Mouse (Mus musculus) retina, embryonic 14.5 days (tissue): Measurements from ENCODE around the gene Cstb.
A peak's percentile ranks its signal among the peaks of the same experiment; 100 is the strongest.
"Not testable (repeated sequence)": the region's sequence is repeated elsewhere in the genome, so short reads cannot be mapped to it uniquely, and the experiment has no call there.

Experiments used
- DNase-seq: peaks from one replicate; pipeline ENCODE4 v3.0.0-alpha.2; 2015; ENCODE audit warnings: low spot score

Gene Cstb

DNA sequence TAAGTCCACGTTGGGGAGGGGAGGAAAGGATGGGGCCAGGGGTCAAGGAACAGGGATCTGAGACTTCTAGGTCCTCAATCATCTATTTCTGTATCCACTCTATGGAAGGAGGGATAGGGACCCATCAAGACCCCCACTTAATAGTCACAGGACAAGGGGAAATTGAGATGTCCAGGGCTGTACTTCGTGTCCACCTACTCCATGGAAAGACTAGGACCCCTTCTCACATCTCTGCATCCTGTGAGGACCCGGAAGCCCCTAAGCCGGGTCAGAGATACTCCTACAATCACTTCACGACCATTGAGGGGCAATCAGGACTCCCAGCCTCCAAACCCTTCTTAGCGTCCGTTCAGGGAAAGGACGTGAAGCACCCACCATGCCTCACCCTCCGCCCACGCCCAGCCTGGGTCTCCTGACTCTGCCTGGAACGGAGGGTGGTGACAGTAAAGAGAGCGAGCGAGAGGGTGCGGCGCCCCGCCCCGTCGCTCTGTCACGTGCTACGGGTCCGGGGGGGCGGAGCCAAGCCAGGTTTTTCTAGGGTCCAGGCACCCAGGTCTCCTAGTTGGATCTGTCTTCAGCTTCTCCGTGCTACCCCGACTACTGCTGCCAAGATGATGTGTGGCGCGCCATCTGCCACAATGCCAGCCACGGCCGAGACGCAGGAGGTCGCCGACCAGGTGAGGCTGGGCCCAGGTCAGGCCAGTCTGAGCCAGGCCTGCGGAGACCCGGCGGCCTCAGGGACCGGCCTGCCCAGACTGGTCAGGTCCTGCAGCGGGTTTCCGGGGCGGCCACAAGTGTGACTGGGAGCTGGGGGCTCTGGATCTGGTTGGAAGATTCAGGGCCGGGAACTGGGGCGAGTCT is at the start of gene Cstb:
Gene Cstb (plus strand): TSS at position 489 of the 861 bp plus-strand sequence.
- peak; percentile 88 for DNase-seq

DNA sequence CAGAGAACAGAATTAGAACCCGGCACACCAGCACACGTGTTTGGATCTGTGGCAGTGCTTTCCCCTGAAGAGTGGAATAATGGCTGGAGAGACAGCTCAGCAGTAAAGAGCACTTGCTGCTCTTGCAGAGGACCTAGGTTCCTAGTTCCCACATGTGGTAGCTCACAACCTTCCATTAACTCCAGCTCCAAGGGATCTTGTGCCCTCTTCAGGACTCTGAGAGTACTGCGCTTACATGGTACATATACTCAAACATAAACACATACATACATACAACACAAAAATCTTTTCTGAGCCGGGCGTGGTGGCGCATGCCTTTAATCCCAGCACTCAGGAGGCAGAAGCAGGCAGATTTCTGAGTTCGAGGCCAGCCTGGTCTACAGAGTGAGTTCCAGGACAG is 47.0 kb upstream of the Cstb start:
- DNase-seq: no peak

DNA sequence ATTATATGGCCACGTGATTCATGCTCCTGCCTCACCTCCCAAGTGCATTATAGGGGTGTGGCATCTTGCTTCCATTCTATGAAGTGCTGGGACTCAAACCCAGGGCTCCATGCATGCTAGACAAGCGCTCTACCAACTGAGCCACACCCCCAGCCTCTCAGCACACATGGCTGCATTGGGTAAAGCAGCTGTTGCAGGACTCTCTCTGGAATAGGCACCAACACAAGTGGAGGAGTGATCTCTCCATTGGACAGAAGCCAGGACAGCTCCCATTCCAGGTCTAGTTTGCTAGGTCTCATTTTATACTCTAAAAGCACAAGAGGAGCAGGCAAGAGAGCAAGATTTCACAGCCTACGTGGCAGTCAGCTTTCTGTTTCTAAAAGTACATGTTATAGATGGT is 41.9 kb upstream of the Cstb start:
- no peak for DNase-seq

DNA sequence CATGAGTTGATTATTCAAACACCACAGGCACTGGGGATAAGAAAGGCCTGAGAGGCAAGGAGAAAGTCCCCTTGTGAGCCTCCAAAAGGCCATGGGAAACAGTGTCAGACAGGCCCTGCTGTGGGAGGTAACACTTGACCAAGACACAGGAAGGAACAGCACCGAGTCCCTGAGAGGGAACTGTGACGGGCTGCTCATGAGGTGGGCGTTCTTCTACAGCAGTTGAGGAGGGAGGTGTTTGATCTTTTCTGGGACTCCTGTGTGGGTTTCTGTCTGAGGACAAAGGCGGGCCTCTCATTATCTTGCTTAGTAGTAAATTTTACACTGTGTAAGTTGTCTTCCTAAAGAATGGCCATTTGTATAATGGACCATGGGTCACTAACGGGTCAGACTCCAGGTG is 39.9 kb upstream of the Cstb start:
- no peak for DNase-seq

DNA sequence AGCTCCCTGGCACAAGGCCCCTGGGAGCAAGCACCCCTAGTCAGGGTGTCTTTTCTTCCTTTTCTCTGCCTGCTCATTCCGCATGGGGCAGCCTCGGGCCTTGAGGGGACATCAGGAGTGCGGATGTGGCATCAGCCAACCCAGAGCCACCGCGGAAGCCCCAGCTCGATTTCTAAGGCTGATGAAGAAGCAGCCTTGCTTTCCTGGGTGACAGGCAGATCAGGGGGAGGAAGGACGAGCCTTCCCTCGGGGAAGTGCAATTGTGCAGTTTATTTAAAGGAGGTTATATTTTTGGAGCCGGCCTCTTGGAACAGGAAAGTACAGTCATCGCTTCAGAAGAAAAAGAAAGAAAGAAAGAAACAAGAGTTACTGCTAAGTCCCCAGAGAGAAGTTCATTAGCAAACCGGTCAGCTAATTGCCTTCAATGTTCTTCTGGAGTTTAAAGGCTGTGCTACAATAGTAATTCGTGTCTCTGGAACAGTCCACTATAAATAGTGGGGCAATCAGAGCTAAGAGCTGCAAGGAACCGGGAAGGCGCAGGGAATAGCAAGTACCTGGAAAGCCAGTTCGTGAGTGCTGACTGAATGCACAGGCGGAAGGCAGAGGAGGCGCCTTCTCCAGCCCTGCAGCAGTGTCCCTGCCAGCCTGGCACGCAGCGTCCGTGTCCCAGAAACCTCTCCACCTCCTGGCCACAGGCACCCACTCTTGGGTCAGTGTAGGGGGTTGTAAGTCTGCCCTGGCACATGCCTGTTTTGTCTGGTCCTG is 37.1 kb upstream of the Cstb start:
- no peak for DNase-seq

DNA sequence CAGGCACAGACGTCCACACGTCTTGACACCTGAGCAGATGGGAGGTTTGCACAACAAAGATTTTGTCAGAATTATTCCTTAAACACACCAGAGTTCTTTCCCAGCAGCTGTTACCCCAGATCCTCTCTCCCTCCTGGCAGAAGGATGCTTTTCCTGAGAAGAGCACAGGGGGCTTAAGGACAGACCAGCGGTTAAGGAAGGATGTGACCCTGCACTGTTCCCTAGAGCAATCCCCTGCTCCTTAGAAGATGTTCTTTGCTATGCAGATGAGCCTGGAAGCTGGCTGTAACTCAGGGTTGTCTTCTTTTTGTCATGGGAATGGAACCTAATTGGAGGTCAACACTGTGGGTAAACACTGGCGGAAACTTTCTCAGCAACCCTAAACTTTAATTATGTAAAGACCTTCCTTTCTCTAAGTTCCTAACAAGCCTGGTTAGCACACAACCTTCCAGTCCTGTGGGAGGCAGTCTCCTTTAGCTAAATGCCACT is 34.4 kb upstream of the Cstb start:
- DNase-seq: no peak

DNA sequence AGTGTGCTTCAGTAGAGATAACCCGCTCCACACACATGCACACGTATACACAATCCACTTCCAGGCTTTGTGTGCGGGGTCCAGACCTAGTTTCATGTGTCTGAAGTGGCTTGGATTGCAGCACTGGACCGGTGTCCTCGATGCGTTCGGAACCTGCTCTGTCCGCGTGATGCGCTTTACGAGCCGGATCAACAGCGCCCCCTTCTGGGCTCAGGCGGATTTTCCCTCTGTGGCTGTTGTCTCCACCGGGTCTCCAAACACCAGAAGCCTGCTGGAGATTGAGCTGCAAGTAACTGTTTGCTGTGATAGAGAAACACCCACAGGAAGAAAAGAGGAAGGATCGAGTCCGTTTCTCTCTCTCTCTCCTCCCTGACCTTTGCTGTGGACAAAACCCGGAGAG is 33.4 kb upstream of the Cstb start:
- peak; percentile 82 for DNase-seq

DNA sequence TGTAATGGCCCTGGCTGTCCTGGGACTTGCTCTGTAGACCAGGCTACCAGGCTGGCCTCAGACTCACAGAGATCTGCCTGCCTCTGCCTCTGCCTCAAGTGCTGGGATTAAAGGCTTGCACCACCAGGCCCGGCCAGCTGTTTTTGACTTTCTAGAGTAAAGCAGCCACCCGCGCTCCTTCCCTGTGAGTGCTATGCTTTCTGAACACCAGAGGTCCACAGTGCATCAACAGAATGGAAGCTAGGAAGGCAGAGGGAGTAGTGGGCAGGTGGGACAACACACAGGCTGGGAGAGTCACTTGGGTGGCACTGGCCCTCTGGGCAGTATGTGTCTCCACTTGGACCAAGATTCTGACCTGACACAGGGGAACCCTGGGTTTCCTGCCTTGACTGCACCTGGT is 30.1 kb upstream of the Cstb start:
- no peak for DNase-seq

DNA sequence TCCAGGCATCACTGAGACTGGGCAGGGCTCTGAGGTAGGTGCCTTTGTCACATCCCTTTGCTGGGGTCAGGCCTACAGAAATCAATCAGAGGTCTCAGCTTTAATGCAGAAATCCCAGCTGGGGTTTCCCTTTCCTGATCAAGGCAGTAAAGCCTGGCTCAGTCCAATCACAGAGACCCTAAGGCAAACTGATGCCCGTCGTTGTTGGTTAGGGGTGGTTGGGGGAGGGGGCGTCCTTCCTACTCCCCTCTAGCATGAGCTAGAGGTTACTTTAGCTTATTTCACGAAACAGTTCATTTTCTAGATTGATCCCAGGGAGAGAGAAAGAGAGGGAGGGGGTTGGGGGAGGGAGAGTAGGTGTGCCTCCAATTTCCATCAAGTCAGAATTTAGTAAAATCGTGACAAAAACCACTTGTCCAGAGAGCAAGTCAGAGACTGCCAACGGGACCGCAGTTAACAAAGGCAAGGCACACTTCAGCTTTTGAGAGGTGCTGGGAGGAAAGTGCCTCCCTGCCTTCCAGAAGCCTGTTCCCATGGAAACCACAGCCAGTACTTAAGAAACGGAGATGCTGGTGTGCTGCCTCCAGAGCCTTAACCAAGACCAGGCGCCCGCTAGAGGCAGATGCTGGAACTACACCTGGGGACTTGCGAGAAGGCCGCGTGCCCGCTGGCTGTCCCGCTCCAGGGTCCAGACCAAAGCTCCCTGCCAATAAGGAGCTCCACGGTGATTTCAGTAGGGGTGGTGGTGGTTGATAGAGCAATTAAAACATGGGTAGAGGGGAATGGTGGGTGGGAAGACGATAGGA is 29.4 kb upstream of the Cstb start:
- DNase-seq: peak; percentile 98

DNA sequence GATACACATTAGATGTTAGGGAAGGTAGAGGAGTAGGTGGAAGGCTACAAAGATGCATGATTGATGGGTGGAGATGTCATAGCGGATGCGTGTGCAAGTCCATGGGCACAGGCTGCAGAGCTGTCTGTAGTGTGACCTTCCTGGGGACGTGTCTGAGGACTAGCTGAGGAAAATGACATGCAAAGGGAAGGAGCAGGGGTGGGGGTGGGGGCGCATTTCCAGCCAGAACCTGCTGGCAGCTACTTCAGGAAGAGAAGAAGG is 28.9 kb upstream of the Cstb start:
- no peak for DNase-seq

DNA sequence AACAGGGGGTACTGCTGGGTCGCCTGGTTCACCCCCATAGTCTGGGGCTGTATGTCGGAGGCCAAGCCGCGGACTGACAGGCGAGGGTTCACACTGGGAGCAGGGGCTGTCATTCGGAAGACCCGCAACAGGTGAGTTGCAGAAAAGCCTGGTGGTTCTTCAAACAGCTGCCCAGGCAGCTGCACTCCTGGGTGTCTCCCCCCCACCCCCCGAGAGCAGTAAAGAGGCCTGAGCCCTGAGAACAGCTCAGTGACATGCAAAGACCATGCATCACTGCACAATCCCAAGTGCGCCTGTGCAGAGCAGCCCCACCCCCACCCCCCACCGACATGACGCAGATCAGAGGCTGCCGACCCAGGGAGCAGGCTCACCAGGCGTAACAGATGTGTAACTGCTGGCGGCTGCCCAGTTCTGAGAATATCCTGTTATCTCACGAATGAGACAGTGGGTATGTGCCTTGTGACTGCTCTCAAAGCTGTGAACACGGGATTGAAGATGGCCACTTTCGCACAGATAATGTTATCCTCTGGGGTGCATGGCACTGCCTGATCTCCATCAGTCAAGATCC is 26.3 kb upstream of the Cstb start:
- peak; percentile 81 for DNase-seq

DNA sequence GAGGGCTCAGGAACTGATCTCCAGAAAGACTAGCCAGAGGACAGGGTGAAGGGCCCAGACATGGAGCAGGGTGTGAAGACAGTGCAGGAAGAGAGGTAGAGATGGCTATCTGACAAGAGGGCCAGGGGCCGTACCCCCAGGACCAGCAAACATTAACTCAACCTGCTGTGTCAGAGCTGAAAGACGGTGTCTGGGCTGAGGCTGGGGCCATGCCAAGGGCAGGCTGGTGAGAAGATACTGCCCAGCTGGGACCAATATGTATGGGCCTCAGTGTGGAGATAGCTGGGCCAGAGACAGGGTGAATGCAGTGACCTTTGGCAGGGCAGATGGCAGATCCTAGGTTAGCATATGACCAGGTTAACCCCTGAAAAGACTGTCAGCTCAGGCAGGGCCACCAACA is 24.3 kb upstream of the Cstb start:
- no peak for DNase-seq

DNA sequence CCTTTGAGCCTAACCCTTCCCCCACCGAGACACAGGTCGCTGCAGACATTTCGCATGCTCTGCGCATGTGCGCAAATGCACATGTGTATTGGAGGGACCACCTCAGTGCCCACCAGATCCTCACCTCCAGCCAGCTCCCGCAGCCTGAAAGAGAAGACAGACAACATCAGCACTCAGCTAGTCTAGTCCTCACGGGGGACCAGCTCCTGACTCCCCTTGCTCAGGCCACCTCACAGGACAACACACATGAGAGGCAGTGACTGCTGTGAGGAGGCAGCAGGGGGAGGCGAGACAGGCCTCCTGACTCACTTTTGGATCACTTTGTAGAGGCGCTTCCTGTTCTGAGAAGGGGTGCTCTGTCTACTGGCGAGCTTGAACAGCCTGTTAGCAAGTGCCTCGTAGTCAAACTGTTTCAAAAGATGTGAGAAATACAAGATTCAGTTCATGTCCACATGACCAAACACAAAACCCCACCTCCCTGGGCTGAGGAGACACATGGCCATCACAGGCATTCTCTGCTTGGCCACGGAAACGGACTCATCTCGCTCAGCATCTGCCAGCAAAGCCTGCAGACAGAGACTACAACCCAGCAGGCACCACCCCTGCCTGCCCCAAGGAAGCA is 23.1 kb upstream of the Cstb start:
- no peak for DNase-seq

DNA sequence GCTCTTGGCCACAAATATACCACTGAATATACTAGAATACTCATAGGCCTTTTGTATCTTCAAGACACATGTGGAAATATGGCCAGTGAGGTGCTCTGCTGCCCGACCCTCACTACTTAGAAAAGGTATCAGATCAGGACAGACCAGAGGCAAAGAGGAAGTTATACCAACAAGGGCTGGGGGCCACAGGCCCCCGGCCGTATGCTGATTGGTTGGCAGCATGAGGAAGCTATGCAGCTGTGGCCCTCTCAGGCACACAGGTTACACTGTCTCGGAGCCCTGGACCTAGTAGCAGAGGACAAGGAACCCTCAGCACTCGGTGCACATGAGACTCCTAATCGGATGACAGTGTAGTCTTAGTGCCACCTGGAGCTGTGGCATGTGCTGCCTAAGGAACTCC is 19.3 kb upstream of the Cstb start:
- no peak for DNase-seq

DNA sequence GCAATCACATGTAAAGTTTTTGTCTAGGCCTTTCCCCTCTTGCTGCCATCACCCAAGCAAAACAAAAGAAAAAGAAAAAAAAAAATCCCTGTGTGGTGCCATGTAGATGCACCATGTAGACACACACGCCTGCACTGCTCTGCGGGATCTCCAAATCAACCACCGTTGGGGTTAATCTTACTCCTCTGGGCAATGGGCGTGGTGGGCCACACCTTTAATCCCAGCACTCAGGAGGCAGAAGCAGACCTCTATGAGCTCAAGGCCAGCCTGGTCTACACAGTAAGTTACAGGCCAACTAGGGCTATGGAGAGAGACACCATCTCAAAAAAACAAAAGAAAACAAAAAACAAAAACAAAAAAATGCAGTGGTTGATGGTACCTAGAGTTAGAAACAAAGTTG is 18.3 kb upstream of the Cstb start:
- no peak for DNase-seq

DNA sequence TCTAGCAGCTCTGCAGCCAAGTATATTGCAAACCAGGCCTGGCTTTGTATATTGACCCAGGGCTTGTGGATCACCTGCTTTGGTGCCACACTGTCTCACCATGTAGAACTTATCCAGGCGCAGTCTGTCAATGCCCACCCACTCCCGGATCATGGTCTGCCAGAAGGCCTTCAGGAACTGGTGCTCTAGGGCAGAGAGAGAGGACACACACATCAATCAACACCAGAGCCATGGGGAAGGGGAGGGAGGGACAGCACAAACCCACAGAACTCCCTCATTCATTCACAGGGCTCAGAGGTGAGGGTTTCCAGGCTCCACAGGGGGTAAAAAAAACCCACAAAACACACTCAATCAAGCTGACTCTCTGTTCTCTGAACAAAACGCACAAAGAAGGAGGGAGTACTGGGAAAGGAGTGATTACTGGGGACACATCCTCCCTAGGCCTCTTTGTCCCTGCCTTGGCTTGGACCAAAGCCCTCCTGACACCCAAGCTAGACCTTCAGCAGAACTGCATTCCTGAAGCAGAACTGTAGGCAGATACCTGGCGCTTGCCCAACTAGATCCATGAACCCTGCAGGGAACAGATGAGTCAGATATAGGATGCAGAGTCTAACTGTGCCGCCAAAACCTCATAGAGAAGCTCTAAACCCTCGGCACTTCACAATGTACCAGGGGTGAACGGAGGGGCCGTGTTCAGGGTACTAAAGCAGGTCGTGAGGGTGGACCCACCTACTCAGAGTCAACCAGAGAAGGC is 16.3 kb upstream of the Cstb start:
- no peak for DNase-seq

DNA sequence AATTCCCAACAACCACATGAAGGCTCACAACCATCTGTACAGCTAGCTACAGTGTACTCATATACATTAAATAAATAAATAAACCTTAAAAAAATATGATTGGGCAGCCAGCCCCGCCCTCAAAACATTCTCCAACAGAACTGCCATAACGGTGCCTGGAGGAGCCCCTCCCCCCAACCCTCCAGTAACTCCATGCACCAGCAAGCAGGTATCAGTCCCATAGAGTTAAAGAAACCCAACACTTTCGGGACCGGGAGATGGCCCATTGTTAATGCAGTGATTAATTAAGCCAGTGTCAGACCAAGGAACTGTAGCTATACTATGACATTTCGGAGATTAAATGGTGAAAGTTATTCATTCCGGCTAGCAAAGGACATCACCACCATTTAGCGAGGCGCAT is 13.6 kb upstream of the Cstb start:
- no peak for DNase-seq

DNA sequence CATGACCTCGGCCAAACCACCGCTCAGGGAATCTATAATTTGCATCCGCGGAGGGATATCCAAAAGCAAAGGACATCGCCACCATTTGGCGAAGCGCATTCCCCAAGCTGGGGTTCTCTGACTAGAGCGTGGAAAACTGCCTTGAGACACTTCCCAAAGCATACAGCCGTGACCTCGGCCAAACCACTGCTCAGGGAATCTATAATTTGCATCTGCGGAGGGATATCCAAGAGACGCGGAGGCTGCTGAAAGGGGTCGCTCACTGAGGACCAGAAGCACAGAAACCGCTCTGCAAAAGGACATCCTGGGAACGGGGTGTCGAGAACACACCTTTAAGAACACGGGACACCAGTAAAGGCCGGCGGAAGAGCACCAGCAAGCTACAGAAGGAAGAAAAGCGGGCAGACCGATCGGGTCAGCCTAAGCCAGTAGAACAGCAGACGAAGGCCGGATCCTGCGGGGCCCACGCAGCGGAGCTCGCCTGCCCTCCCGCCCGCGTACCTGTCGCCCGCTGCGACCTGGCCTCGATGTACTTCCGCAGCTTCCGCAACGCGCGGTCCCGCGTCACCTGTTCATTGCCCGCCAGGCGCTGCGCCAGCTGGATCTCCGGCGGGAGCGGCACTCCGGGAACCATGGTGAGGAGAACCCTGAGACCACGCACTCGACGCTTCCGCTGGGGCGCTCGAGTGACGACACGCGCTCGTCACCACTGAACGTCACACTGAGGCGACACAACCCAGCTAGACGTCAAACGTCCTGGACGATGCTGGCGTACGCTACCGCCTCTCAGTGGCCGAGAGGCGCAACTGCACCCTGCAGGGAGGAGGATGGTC is 12.9 kb upstream of the Cstb start, which contains the start of gene Rrp1:
Gene Rrp1 (minus strand): TSS at position 725 of the 833 bp plus-strand sequence.
- peak; percentile 95 for DNase-seq

DNA sequence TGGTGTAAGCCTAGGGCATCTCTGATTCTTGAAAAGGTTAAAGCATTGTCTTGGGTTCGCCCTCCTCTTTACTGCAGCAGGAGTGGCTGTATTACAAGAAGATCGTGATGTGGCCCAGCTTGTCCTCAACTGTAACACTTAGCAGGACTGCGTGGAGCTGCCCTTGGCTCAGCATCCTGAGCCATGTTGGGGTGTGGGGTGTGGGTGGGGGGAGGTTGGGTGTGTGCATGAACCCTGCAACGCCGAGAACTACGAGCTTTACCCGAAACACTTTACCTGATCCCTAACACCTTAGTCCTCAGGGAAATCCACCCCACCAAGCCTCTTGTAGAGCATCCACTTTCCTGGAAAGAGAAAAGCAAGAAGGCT is 12.3 kb upstream of the Cstb start:
- no peak for DNase-seq

DNA sequence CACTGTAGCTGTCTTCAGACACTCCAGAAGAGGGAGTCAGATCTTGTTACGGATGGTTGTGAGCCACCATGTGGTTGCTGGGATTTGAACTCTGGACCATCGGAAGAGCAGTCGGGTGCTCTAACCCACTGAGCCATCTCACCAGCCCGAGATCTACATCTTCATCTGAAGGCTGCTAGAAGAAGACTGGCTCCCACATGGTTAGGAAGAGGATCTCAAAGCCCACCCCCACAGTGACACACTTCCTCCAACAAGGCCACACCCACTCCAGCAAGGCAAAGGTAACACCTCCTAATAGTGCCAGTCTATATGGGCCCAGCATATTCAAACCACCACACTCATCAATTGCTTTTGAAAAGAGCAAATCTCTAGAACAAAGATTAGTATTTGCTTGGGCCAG is 10.5 kb upstream of the Cstb start:
- DNase-seq: not testable (repeated sequence)
